Mouse (Mus musculus): ENCODE data around the gene Zfp788.
A peak's percentile ranks its signal among the peaks of the same experiment; 100 is the strongest.
"Not testable (repeated sequence)": the region's sequence is repeated elsewhere in the genome, so short reads cannot be mapped to it uniquely, and the experiment has no call there.

Gene Zfp788

DNA sequence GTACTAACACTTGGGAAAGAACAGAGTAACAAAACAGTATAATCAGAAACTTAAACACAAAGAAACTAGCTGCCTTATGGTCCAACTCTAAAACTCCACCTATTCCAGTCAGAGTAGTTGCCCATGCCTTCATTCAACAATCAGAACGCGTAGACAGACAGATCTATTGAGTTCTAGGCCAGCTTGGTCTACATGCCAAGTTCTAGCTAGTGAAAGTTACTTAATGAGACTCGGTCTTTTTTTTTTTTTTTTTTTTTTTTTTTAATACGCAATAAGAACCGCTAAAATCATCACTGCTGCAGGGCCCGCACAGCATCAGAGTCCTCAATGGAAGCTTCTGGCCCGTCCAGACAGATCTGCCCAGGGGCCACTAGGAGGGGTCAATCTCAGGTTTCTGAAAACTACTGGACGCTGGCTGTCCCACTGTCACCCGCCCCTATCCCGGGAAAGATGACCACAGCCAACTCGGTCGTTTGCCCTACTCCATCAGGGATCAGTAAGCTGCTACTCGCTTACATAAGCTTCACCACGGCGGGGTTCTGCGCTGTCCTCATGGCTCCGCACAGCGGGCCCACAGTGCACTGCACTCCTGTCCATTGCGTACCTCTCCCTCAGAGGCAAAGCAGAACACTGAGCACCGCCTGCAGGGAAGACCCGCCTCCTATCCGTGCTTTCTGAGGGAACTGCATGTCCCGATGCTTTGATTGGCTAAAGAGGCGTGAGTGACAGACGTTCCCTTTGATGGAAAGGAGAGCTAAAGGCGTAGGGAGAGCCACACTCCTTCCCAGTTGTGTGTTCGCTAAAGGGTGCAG, at the start of gene Zfp788:
TSS of gene Zfp788 (plus strand) at position 795 of the 812 bp plus-strand sequence.
- DNase-seq (ENCODE audit: low spot score), result peak; percentile 95

DNA sequence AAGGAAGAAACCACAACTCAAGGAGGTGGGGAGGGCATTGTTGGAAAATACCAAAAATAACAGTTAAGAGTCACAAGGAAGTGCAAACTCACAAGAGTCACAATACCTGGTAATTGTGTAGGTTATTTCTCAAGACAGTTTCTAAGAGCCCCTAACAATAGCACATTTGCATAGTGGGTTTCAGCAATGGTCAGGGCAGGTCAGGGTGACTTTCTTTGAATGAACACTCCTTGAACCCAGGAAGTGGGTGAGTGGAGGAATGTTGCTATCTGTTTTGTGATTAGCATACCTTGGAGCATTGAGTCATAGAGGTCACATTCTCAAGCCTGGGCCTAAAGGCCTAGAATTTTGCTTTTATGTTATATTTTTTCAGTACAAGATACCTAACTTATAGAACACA, 45.2 kb upstream of the Zfp788 start:
- not testable (repeated sequence) for DNase-seq (ENCODE audit: low spot score)

DNA sequence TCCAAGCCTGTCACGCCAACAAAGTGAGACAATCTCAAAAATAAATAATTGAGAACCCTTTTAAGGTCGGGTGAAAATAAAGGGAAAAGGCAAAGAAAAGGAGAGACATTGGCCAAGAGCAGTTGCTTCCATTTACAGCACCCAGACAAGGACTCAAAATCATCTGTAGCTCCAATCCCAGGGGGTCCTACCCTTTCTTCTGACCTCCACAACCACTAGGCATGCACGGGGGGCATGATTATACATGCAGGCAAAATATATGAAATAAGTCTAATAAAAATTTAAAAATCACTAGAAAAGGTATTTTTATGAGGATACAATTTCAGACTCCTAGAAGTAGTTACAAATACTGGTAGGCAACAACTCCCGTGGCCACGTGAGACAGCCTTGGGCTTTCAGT, 34.4 kb upstream of the Zfp788 start:
- no peak for DNase-seq (ENCODE audit: low spot score)

DNA sequence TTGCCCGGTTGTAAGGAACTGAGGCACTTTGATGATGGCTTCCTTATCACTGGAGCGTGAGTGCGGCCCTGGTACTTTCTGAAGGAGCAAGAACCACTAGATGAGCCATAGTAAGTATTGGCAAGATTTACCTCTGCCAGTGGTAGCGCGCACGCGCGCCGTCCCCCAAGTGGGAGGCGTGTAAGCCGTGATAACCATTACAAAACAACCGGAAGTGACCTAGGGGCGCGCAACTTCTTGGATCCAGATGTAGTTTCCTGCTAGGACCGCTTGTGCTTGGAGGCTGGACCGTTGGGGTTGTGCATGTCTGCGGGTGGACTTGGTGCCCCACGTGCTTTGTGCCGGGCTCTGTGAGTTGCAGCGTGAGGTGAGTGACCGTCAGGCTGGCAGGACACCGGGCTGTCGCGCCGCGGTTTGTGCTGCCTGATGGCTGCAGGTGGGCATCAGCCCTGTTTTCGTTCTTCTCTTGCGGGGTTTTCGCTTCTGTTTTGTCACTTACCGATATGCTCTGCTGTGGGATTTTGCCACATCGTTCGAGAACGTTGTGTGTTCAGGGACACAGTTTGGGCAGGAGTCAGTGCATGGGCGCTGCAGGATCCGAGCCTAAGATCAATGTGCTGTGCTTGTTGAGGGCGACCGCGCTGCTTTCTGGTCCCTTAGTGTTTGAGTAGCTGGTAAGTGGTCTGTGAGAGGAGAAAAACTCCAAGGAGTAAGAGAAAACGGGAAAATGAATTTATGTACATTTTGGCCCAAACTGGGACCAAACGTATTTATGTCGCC, 33.8 kb upstream of the Zfp788 start, which contains the start of gene 2610021A01Rik:
TSS of gene 2610021A01Rik (plus strand) at position 197 of the 780 bp plus-strand sequence.
- DNase-seq (ENCODE audit: low spot score), result peak; percentile 96

DNA sequence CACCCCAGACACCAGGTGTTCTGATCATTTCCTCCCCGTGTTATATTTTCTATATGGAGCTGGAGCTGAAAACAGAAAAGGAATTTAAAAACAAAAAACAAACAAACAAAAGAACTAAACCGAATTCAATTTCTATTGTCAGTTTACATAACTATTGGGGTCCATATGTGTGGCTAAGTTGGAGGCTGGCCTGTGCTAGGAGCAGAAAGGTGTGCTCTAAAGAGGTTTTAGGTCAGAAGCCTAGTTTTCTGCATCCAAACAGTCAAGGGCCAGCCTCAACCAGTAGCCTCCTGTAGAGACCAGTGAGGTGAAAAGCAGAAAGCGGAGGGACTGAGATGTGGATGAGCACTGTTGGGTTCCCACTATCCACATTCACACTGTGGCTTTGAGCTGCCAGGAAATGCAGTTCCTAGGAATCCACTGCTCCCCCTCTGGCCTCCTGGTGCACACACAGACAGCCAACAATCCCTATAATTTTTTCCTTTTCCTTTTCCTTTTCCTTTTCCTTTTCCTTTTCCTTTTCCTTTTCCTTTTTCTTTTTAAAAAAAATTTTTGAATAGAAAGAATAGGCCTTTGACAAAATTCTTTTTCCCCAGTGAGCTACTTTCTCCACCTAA, 33.0 kb upstream of the Zfp788 start:
- DNase-seq (ENCODE audit: low spot score), result peak; percentile 23

DNA sequence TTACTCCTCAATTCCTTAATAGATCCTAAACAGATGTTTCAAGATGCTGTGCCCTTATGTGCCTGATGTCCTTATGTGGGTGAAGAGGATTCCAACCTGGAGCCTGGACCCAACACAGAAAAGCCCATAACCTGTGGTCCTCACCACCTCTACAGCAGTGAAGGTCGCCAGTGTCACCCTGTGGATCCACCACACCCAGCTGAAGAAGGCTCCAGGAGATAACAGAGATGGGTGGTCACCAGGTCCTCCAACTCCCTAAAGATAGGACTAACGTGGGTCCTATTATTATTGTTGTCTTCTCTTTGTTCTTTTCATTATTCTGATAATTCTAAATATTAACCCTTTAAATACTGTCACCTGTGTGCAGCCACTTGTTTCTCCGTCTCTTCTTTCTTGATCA, 21.3 kb upstream of the Zfp788 start:
- no peak for DNase-seq (ENCODE audit: low spot score)

DNA sequence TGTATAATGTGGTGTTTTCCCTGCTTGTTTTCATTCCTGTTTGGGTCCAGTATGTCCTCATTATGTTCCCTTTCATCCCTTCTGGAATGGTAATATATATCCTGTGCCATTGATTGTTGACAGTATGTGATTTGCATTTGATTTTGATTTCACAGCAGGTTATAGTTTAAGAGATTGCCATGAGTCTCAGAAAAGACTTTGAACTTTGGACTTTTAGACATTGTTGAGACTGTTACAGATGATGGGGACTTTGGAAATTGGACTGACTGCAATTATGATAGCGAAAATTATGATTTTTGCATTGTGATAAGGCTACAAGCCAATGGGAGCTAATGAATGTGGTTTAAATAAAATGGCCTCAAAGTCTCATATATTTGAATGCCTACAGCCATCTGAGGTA, 16.8 kb upstream of the Zfp788 start:
- DNase-seq (ENCODE audit: low spot score), result not testable (repeated sequence)

DNA sequence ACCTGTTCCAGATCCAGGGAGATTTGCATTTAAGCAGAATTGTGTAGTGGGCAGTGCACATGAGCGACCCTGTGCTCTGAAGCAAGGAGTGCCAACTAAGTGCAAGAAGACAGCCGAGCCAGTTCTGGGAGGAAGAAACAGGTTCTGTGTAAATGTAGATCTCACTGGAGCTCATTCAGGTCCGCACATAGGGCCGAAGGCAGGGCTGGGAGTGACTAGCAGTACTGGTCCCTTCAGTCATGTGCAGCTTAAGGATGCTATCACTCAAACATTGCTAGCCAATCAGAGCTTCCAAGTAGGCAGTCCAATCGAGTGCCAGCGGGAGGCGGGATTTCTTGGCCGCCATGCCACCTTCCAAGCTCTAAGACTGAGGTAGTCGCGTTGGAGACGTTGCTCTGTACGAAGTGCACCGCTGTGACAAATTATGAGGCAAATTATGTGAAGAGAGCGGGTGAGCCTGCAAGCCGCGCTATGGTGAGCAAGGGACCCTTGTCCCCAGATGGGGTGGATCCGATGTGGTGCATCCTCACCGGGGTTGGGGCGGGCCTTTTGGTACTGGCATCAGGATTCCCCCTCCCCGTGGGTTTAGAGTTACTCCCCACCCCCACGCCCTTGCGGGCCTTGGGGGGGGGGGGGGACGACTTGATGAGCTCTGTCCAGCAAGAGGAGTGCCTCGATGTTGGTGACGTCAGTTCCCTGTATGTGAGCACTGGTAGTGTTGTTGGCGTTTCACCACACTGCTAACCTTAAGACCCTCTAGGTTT, 400 bp downstream of the Zfp788 start:
- peak; percentile 94 for DNase-seq (ENCODE audit: low spot score)

DNA sequence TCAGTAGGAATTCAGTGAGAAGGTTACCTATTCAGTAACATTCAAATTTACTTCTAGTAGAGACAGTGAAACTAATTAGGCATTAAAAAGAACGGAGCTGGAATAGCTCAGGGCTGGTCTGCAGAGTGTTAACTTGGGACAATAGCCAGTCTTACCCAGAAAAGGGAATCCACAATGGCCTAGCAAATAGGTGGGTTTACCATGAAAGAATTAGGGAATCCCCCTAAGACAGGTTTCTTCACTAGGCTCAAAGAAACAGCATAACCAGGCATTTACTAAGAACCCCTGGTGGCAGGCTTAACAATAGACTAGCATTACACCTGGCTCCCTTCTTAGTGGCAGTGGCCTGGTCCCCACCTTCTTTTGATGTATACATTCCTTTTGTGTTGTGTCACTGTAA, 41.3 kb downstream of the Zfp788 start:
- not testable (repeated sequence) for DNase-seq (ENCODE audit: low spot score)
